Mouse (Mus musculus) olfactory bulb, adult 2 months (tissue): ENCODE measurements around the gene C2cd4c.

Source experiments
- CTCF ChIP-seq: fragments of 200-500 bp; IDR thresholded peaks from 2 replicates; pipeline ENCODE4 v1.5.1; 2012; ENCODE audit warnings: low read depth, mild to moderate bottlenecking, low read length, moderate library complexity; ENCODE audit not compliant: insufficient read depth
- POLR2A ChIP-seq: fragments of 200-500 bp; IDR thresholded peaks from 2 replicates; pipeline ENCODE4 v1.6.1; 2012; ENCODE audit warnings: mild to moderate bottlenecking, low read depth, low read length, moderate library complexity; ENCODE audit not compliant: insufficient read depth

DNA sequence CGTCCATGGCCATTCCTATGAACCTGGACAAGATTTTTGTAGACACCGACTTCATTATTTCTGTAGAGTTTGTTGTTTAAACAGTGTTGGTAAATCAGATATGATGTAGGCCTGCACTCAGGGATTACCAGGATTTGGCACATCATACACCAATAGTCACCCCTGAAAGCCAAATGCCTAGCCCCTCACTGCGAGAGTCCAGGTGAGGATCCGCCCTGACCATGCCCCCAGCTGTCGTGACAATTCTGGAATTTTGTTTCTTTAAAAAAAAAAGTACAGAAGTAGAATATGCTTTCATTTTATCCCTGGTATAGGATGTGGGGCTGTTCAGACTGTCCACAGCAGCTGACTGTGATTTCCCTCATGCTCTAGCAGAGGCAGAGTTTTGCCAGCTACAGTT is 43.9 kb downstream of the C2cd4c start:
- no peak for TF ChIP-seq CTCF
- no peak for TF ChIP-seq POLR2A
